Mouse (Mus musculus) myocyte (in vitro differentiated cells): ENCODE measurements at regions not wholly inside any gene's neighbourhood (a gene's known extent, or its start where the extent isn't known, plus 50 kb on each side); places are given as distances from the start of the nearest gene placed in this dataset.

Experiments
- H3K27me3 ChIP-seq: one replicate; pipeline ENCODE4 v1.6.1; 2011; ENCODE audit not compliant: control insufficient read depth, insufficient read depth, insufficient read length
- H3K36me3 ChIP-seq: one replicate; pipeline ENCODE4 v1.6.1; 2011; ENCODE audit not compliant: control insufficient read depth, insufficient read depth
- H3K4me2 ChIP-seq: one replicate; pipeline ENCODE4 v1.6.1; 2011; ENCODE audit warnings: low read depth, control low read depth
- H3K4me3 ChIP-seq: one replicate; pipeline ENCODE4 v1.5.1; 2011; ENCODE audit warnings: mild to moderate bottlenecking, control low read depth, moderate library complexity
- H3K79me2 ChIP-seq: one replicate; pipeline ENCODE4 v1.6.1; 2011; ENCODE audit not compliant: control insufficient read depth, insufficient read depth
- H3ac ChIP-seq: one replicate; pipeline ENCODE4 v1.6.1; 2011; ENCODE audit not compliant: control insufficient read depth, insufficient read length
- CEBPB ChIP-seq: IDR thresholded peaks from 2 replicates; pipeline ENCODE4 v1.6.1; 2011; ENCODE audit warnings: mild to moderate bottlenecking, moderate library complexity; ENCODE audit not compliant: poor library complexity, insufficient read depth, severe bottlenecking
- E2F4 ChIP-seq: IDR thresholded peaks from one replicate; pipeline ENCODE4 v1.6.1; 2011; ENCODE audit warnings: mild to moderate bottlenecking, control low read depth, moderate library complexity; ENCODE audit not compliant: insufficient read depth
- MAX ChIP-seq: IDR thresholded peaks from one replicate; pipeline ENCODE4 v1.6.1; 2011; ENCODE audit warnings: low read depth, mild to moderate bottlenecking, control low read depth
- MYOD1 ChIP-seq, 3 experiments: IDR thresholded peaks; one replicate each; pipeline ENCODE4 v1.6.1; 2011; ENCODE audit warnings: control low read depth in 2 of 3, low read depth in 2 of 3, mild to moderate bottlenecking in 2 of 3, moderate library complexity in 1 of 3; ENCODE audit not compliant: insufficient read length in 2 of 3, control insufficient read depth in 1 of 3
- MYOG ChIP-seq, 3 experiments: IDR thresholded peaks; one replicate each; pipeline ENCODE4 v1.6.1; 2011; ENCODE audit warnings: control low read depth in 2 of 3, low read depth in 2 of 3, mild to moderate bottlenecking in 2 of 3; ENCODE audit not compliant: insufficient read length in 2 of 3, control insufficient read depth in 1 of 3, insufficient read depth in 1 of 3
- POLR2A ChIP-seq: IDR thresholded peaks from one replicate; pipeline ENCODE4 v1.6.1; 2011; ENCODE audit warnings: low read depth, mild to moderate bottlenecking, control low read depth, moderate library complexity; ENCODE audit not compliant: insufficient read length
- POLR2AphosphoS2 ChIP-seq: IDR thresholded peaks from one replicate; pipeline ENCODE4 v1.6.1; 2011; ENCODE audit warnings: low read depth, control low read depth; ENCODE audit not compliant: insufficient read length
- REST ChIP-seq: IDR thresholded peaks from one replicate; pipeline ENCODE4 v1.6.1; 2011; ENCODE audit warnings: mild to moderate bottlenecking, control low read depth, moderate library complexity; ENCODE audit not compliant: insufficient read depth, insufficient read length
- SRF ChIP-seq: IDR thresholded peaks from one replicate; pipeline ENCODE4 v1.6.1; 2011; ENCODE audit warnings: low read depth; ENCODE audit not compliant: control insufficient read depth, insufficient read length
- TCF12 ChIP-seq: IDR thresholded peaks from one replicate; pipeline ENCODE4 v1.6.1; 2011; ENCODE audit warnings: mild to moderate bottlenecking, control low read depth; ENCODE audit not compliant: poor library complexity, insufficient read depth, severe bottlenecking
- TCF3 ChIP-seq: IDR thresholded peaks from one replicate; pipeline ENCODE4 v1.6.1; 2011; ENCODE audit warnings: low read depth, control low read depth; ENCODE audit not compliant: insufficient read length
- USF1 ChIP-seq: IDR thresholded peaks from one replicate; pipeline ENCODE4 v1.6.1; 2011; ENCODE audit warnings: low read depth, mild to moderate bottlenecking, control low read depth, moderate library complexity

- H3K79me2 ChIP-seq = no peaks in the 10 kb centered on the region
- H3K27me3 ChIP-seq = no peaks in the 10 kb centered on the region
- no peak overlapping the region for H3ac ChIP-seq
- H3K4me3 ChIP-seq = no peak overlapping the region
- TF ChIP-seq POLR2AphosphoS2 (no peak), MAX (no peak), MYOG (IDR thresholded peaks at IDR 0.05; ENCODE audit: control insufficient read depth in 1 of 3, insufficient read depth in 1 of 3, insufficient read length in 2 of 3, low read depth in 2 of 3) (no peak), CEBPB (no peak), TCF12 (no peak), MYOD1 (IDR thresholded peaks at IDR 0.05; ENCODE audit: control insufficient read depth in 1 of 3, insufficient read length in 2 of 3, low read depth in 2 of 3) (no peak), USF1 (no peak), TCF3 (no peak), REST (no peak), SRF (no peak), POLR2A (no peak), E2F4 (no peak)
- no peaks in the 10 kb centered on the region for H3K36me3 ChIP-seq
- no peak overlapping the region for H3K4me2 ChIP-seq
Measured at GRCm38 (mm10) chr1:137996041-137996440, 179.5 kb downstream of the Ptprc start.

GRCm38 (mm10) chr1:137991936-137992335 is 183.6 kb downstream of the Ptprc start:
- Histone ChIP-seq H3K4me3 (no peak overlapping the region), H3K27me3 (no peaks in the 10 kb centered on the region), H3ac (no peak overlapping the region), H3K4me2 (no peak overlapping the region), H3K36me3 (no peaks in the 10 kb centered on the region), H3K79me2 (no peaks in the 10 kb centered on the region)
- TF ChIP-seq TCF3 (no peak), MAX (no peak), POLR2AphosphoS2 (no peak), POLR2A (no peak), SRF (no peak), E2F4 (no peak), MYOG (IDR thresholded peaks at IDR 0.05; ENCODE audit: control insufficient read depth in 1 of 3, insufficient read depth in 1 of 3, insufficient read length in 2 of 3, low read depth in 2 of 3) (no peak), MYOD1 (IDR thresholded peaks at IDR 0.05; ENCODE audit: control insufficient read depth in 1 of 3, insufficient read length in 2 of 3, low read depth in 2 of 3) (no peak), CEBPB (no peak)

GRCm38 (mm10) chr1:137991412-137991811 is 184.1 kb downstream of the Ptprc start:
- TF ChIP-seq MYOG (IDR thresholded peaks at IDR 0.05; ENCODE audit: control insufficient read depth in 1 of 3, insufficient read depth in 1 of 3, insufficient read length in 2 of 3, low read depth in 2 of 3) = no peak

GRCm38 (mm10) chr1:137973406-137973805 is 202.1 kb downstream of the Ptprc start:
- Histone ChIP-seq H3K79me2 (no peaks in the 10 kb centered on the region), H3K36me3 (no peaks in the 10 kb centered on the region), H3K27me3 (no peaks in the 10 kb centered on the region), H3K4me2 (peak overlapping the region; percentile 53), H3ac (no peak overlapping the region), H3K4me3 (no peak overlapping the region)
- peak in 2 of 3 experiments; percentile 64 to 80 for TF ChIP-seq MYOG (IDR thresholded peaks at IDR 0.05; ENCODE audit: control insufficient read depth in 1 of 3, insufficient read depth in 1 of 3, insufficient read length in 2 of 3, low read depth in 2 of 3)
- TF ChIP-seq SRF = no peak
- no peak for TF ChIP-seq MAX
- TF ChIP-seq CEBPB = peak; percentile 45; the same call in 1 of the 2 replicates
- peak; percentile 54 for TF ChIP-seq TCF12
- no peak for TF ChIP-seq USF1
- no peak for TF ChIP-seq POLR2AphosphoS2
- TF ChIP-seq REST = no peak
- TF ChIP-seq TCF3 = no peak
- TF ChIP-seq E2F4 = no peak
- TF ChIP-seq POLR2A = no peak
- peak; percentile 87 to 97 (median 89) for TF ChIP-seq MYOD1 (IDR thresholded peaks at IDR 0.05; ENCODE audit: control insufficient read depth in 1 of 3, insufficient read length in 2 of 3, low read depth in 2 of 3)

More at GRCm38 (mm10) chr1:137991412-137991811, 184.1 kb downstream of the Ptprc start:
- H3ac ChIP-seq = no peak overlapping the region
- H3K4me3 ChIP-seq = no peak overlapping the region
- H3K36me3 ChIP-seq = no peaks in the 10 kb centered on the region
- no peaks in the 10 kb centered on the region for H3K79me2 ChIP-seq
- no peak overlapping the region for H3K4me2 ChIP-seq
- H3K27me3 ChIP-seq = no peaks in the 10 kb centered on the region

- Histone ChIP-seq H3K36me3 (no peaks in the 10 kb centered on the region), H3K79me2 (no peaks in the 10 kb centered on the region), H3K4me2 (peak overlapping the region; percentile 53), H3K4me3 (no peak overlapping the region), H3ac (no peak overlapping the region), H3K27me3 (no peaks in the 10 kb centered on the region)
- TF ChIP-seq MYOG (IDR thresholded peaks at IDR 0.05; ENCODE audit: control insufficient read depth in 1 of 3, insufficient read depth in 1 of 3, insufficient read length in 2 of 3, low read depth in 2 of 3) (no peak), MAX (no peak)
Measured at GRCm38 (mm10) chr1:137972620-137973350, 202.7 kb downstream of the Ptprc start.
